Mouse (Mus musculus) lung, adult 2 months (tissue): ENCODE measurements around the gene Gm26661. TPM values are rescaled to one million over a fixed set of nuclear protein-coding genes. Genes with fewer than 3 reads are reported as not detected.

Source experiments
- DNase-seq: peaks from one replicate; pipeline ENCODE4 v3.0.0; 2022
- H3K4me1 ChIP-seq: fragments of 200-500 bp; 2 replicates; pipeline ENCODE4 v1.6.1; 2011; ENCODE audit warnings: low read length; ENCODE audit not compliant: control insufficient read depth, insufficient read depth
- H3K4me3 ChIP-seq: fragments of 200-500 bp; replicated peaks from 2 replicates; pipeline ENCODE3; 2011; ENCODE audit warnings: low read depth, mild to moderate bottlenecking, control low read depth, low read length; ENCODE audit errors: extremely low read depth
- CTCF ChIP-seq: fragments of 200-500 bp; IDR thresholded peaks from 2 replicates; pipeline ENCODE4 v1.5.1; 2011; ENCODE audit warnings: mild to moderate bottlenecking, low read length, control low read depth; ENCODE audit not compliant: insufficient read depth
- POLR2A ChIP-seq: fragments of 200-500 bp; IDR thresholded peaks from 2 replicates; pipeline ENCODE4 v1.6.1; 2011; ENCODE audit warnings: low read depth, mild to moderate bottlenecking, control low read depth, low read length, borderline replicate concordance; ENCODE audit errors: extremely low read depth
- WGBS: fragments of 180-500 bp; shearing (Covaris S2); methylation state at CpG from one replicate; pipeline ENCODE4 v1.1.7; 2018; 5-methylcytosine and 5-hydroxymethylcytosine counted together
- polyA plus RNA-seq: library from polyadenylated mRNA; depleted of rRNA; stranded (reverse); fragments of >200 nt; gene quantifications from 2 replicates; pipeline ENCODE4 v1.2.3, GENCODE M21; 2012

Gm26661 gene
- polyA plus RNA-seq, 1 experiment: not detected

DNA sequence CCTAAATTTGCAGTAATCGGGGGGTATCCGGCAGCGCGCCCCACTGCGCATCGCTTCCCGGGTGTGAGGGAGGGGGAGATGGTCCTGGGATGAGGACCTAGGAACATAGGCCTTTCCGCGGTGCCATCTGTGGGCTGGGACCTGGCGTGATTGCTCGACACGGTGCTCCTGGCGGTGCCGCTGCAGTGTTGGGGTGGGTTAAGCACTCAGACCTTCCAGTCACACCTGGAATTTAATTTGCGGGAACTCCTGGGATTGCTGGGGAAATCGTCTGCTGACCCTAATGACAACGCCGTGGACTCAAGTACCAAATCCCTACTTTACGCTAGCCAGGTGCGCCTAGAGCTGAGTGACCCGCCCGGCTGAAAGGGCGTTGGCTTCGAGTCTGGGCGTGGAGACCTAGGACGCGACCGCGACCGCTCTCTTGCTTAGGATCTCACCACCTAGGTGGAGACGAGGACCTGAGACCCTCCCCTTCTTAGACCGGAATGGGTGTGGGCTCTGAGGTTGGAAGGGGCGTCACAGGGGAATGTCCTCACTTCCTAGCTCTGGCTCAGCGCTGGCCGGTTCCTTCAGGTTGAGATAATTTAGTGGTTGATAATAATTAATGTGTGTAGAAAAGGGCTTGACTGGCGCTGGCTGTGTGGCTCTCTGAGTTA, 27.2 kb downstream of the Gm26661 start:
- DNase-seq: peak; percentile 49
- WGBS: 1% methylated on average over 36 of the region's 36 CpGs
- TF ChIP-seq POLR2A (peak; percentile 13; the same call in 1 of the 2 replicates), CTCF (no peak)
- peaks cover 17% of the 10 kb centered on the region for H3K4me1 ChIP-seq
- peak overlapping the region; percentile 89 for H3K4me3 ChIP-seq

DNA sequence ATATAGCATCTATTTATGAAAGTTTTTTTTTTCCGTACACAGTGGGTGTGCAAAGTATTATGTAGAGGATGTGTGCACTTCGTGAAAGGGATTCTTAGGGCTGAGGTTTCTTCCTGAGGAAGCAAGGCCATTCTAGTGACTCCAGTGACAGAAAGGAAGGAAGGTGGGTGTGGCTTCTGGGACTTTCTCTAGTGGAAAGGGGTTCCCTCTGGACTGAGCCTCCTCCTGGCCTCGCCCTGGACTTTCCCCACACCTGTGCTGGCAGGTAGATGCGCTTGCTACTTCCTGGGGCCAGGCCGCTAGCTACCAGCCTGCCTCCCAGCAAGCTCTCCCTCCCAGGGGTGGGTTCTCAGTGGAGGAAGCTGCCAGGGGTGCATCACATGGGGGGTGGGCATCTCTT, 28.1 kb downstream of the Gm26661 start:
- H3K4me1 ChIP-seq: peaks cover 19% of the 10 kb centered on the region
- peak overlapping the region; percentile 89 for H3K4me3 ChIP-seq
- TF ChIP-seq CTCF (no peak), POLR2A (no peak)
- 38% methylated on average over 5 of the region's 5 CpGs for WGBS
- DNase-seq: no peak

DNA sequence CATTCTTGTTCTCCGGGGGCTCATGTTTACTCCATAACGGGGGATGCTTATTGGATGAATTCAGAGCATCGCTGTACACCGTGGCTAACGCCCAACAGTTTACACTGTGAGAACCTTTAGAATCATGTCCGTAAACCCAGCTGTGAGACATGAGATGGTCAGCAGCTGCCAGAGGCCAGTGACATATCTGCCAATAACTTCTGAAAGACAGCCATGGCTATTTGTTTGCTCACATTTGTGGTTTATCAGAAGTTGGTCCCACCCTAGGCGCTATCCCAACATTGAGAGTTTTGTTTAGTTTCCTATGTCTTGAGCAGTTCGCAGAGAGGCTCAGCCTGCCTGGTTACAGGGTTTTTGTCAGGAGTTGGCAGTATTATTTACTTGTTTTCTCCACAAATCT, 30.0 kb downstream of the Gm26661 start:
- no peak for DNase-seq
- 40% methylated on average over 8 of the region's 8 CpGs for WGBS
- no peak for TF ChIP-seq POLR2A
- no peak for TF ChIP-seq CTCF
- H3K4me1 ChIP-seq: peaks cover 35% of the 10 kb centered on the region
- no peak overlapping the region for H3K4me3 ChIP-seq

DNA sequence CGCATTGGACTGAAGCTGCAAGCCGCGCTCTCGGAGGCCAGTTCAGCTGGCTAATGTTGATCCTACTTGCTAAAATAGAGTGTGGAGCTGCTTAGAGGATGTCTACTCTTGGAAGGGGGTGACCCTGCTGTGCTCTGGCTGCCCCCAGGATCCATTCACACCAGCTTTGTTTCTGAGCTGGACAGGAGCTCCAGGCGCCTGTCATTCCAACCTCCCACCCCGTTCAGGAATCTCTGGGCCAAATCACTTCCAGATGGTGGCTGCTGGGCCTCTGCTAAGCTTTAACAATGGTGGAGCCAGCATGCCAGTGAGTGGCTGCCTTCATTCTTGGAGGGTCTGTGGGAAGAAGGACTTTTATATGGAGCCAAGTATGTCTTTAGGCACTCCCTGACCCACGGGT, 31.3 kb downstream of the Gm26661 start:
- 54% methylated on average over 7 of the region's 7 CpGs for WGBS
- H3K4me3 ChIP-seq: no peak overlapping the region
- TF ChIP-seq CTCF (no peak), POLR2A (no peak)
- no peak for DNase-seq
- H3K4me1 ChIP-seq: peaks cover 37% of the 10 kb centered on the region

DNA sequence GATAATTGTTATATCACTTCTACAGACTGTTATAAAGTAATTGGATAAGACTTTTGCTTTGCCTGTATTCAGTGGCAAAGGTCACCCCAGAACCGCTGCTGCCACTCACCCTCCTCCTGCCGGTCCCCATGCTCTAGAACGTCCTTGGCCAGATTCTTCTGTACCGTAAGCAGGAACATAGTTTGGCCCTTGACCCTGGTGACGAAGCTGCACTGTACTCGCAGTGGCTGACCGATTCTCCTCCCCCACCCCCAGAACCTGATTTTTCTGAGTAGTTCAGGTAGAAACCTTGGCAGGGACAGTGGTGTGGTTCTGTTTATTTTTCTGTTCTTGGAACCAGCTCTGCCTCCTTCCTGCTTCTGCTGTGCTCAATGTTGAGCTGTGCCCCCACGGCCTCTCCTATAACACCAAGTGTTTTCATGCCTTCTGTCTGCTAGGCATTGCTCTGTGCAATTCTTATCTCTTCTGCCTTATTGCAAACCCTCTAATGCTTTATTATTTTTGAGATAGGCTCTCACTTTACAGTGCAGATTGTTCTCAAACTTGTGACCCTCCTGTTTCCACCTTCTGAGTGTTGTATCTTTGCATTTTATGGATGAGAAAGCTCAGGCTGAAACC, 33.4 kb downstream of the Gm26661 start:
- TF ChIP-seq CTCF: no peak
- TF ChIP-seq POLR2A: no peak
- WGBS: 30% methylated on average over 8 of the region's 8 CpGs
- Histone ChIP-seq H3K4me1 (peaks cover 37% of the 10 kb centered on the region), H3K4me3 (no peak overlapping the region)
- DNase-seq: no peak

DNA sequence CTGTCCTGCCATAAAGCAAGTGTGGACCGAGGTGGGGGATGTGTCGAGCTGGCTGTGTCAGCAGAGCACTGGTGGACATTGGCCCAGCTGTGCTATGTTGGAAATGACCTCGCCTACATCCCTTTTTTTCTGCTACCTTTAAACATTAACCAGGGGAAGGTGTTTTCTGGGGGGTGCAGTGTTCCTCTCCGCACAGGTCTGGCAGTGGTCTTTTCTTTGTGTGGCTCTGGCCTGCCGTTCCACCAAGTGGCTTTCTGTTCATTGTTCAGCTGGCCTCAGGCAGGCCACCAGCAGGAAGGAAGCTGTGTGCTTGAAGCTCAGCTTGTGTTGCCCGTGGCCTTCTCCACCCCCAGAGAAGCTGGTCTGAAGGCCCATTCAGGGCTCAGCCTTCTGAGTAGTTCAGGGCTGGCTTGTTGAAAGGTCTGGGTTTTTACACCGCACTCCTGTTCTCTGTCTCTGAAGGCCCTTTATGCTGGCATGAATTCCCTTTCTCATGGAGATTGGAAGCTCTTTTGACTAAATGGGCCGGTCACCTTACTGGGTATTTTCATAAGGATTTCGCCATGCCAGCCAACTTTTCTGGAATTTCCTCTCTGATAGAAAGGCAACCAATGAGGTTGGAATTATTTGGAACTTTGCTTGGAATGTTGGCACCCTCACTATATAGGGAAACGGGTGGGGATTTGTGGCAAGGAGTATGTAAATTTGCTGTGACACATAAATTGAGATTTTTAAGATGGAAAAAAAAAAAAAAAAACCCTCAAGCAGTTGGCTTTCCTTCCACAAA, 35.0 kb downstream of the Gm26661 start:
- DNase-seq: peak; percentile 38
- no peak for TF ChIP-seq POLR2A
- no peak for TF ChIP-seq CTCF
- no peak overlapping the region for H3K4me3 ChIP-seq
- 26% methylated on average over 10 of the region's 10 CpGs for WGBS
- H3K4me1 ChIP-seq: peaks cover 35% of the 10 kb centered on the region

DNA sequence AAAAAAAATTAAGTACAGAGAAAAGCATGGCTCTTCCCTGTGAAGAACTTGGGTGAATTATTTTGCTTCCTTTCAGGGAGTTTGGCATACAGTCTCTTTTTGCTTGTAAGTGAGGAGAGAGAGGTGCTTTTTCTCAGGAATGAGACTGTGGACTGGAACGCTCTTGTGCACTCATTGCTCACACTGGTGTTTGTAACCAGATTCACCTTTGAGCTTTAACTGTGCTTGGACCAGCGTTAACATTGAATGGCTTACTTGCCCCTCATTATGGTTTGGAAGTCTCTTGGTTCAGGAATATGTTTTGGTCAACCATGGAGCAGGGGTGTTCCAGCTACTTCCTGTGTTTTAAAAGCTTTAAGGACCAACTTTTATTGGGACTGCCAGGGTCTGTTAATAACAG, 37.8 kb downstream of the Gm26661 start:
- WGBS: 65% methylated on average over 2 of the region's 2 CpGs
- Histone ChIP-seq H3K4me3 (no peak overlapping the region), H3K4me1 (peaks cover 28% of the 10 kb centered on the region)
- TF ChIP-seq CTCF (no peak), POLR2A (no peak)
- DNase-seq: no peak

DNA sequence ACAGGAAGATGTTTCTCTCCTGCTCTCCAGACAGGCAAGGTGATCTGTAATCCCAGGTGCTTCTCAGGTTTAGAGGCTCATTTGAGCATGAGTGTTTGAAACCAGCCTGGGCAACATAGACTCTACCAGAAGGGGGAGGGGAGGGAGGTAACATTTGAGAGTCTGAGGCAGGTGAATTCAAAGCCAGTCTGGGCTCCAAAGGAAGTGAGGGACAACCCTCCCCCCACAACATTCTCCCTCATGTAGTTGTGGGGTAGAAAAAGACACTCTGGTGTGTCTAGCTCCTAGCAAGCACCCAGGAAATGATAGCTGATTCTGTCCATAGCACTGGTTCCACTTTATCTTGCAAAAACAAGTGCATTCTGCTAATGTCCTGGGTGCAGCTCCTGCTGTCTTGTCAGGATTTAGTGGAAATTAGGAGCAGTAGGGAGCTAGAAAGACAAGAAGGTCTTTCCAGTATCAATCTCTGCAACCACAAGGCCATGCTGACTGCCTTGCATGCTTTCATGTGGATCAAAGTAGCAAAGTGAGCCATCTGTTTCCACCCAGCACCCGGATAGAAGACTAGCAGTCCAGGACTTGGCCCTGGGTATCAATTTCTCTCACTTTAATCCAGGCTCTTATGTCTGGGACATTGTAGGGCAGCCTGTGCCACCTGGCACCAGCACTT, 40.5 kb downstream of the Gm26661 start:
- peaks cover 8% of the 10 kb centered on the region; the same call in 1 of the 2 replicates for H3K4me1 ChIP-seq
- DNase-seq: no peak
- no peak for TF ChIP-seq CTCF
- WGBS: 57% methylated on average over 1 of the region's 1 CpGs
- H3K4me3 ChIP-seq: no peak overlapping the region

DNA sequence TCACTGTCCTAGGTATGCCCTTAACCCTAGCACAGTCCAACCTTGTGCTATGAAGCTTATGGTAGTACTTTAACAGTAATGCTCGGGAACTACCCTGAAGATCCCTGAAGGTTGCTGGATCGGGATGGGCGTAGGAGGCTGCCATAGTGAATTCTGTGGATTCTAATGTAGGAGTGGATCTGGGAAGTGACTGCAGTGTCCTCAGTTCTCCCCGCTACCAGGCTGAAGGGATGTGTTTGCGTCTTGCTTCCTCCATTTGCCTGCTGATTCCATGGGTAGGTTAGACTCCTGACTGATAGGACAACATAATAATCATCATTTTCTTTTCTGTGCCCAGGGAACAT, 41.0 kb downstream of the Gm26661 start:
- Histone ChIP-seq H3K4me1 (peaks cover 8% of the 10 kb centered on the region; the same call in 1 of the 2 replicates), H3K4me3 (no peak overlapping the region)
- DNase-seq: no peak
- no peak for TF ChIP-seq POLR2A
- no peak for TF ChIP-seq CTCF
- 92% methylated on average over 5 of the region's 5 CpGs for WGBS

DNA sequence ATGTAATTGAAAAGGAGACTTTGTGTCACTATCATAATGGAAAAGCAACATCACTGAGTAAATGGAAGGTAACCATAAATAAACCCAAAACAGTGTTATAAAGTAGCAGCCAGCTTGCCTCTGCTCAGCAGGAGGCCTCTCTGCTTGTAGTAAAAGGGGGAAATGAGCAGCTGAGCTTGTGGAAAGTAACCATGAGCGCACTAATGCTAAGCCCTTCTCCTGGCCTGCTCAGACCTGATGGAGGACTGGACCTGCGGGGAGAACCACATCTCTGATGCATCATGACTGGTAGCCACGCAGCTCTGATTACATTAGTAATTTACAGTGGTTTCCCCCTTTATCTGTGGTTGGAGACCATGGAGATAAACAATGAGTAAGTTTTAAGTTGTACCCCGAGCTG, 42.1 kb downstream of the Gm26661 start:
- Histone ChIP-seq H3K4me1 (peaks cover 8% of the 10 kb centered on the region; the same call in 1 of the 2 replicates), H3K4me3 (no peak overlapping the region)
- no peak for TF ChIP-seq POLR2A
- no peak for TF ChIP-seq CTCF
- 76% methylated on average over 4 of the region's 4 CpGs for WGBS
- DNase-seq: no peak
